Mouse (Mus musculus) hindbrain, embryonic 11.5 days (tissue): Measurements from ENCODE around the gene Plekhm3. TPM values are rescaled to one million over a fixed set of nuclear protein-coding genes. Genes with fewer than 3 reads are reported as not detected.

Source experiments
- ATAC-seq: fragments of 200-750 bp; cut with Nextera tagmentation; 2 replicates; pipeline ENCODE4 v1.8.0; 2017; ENCODE audit warnings: mild to moderate bottlenecking, moderate TSS enrichment, moderate library complexity; ENCODE audit not compliant: low FRiP score
- DNase-seq: peaks from one replicate; pipeline ENCODE4 v3.0.0-alpha.2; 2015; ENCODE audit warnings: low spot score
- H3K27ac ChIP-seq: fragments of 300-500 bp; sonication (generic); 2 replicates; pipeline ENCODE4 v1.5.1; 2014; ENCODE audit warnings: mild to moderate bottlenecking, low read depth, low read length
- H3K27me3 ChIP-seq: fragments of 300-500 bp; sonication (generic); 2 replicates; pipeline ENCODE4 v1.6.1; 2014; ENCODE audit warnings: mild to moderate bottlenecking, low read length, moderate library complexity, mixed read lengths; ENCODE audit not compliant: control insufficient read depth, insufficient read depth
- H3K36me3 ChIP-seq: fragments of 300-500 bp; sonication (generic); 2 replicates; pipeline ENCODE4 v1.6.1; 2014; ENCODE audit warnings: mild to moderate bottlenecking, low read length, moderate library complexity, mixed read lengths; ENCODE audit not compliant: control insufficient read depth, insufficient read depth
- H3K4me1 ChIP-seq: fragments of 300-500 bp; sonication (generic); replicated peaks from 2 replicates; pipeline ENCODE4 v1.6.1; 2014; ENCODE audit warnings: low read length, mixed read lengths; ENCODE audit not compliant: control insufficient read depth, insufficient read depth
- H3K4me2 ChIP-seq: fragments of 300-500 bp; sonication (generic); replicated peaks from 2 replicates; pipeline ENCODE4 v1.6.1; 2014; ENCODE audit warnings: mild to moderate bottlenecking, low read depth, low read length
- H3K4me3 ChIP-seq: fragments of 300-500 bp; sonication (generic); 2 replicates; pipeline ENCODE4 v1.5.1; 2014; ENCODE audit warnings: low read depth, low read length
- H3K9ac ChIP-seq: fragments of 300-500 bp; sonication (generic); 2 replicates; pipeline ENCODE4 v1.6.1; 2014; ENCODE audit warnings: low read depth, low read length
- H3K9me3 ChIP-seq: fragments of 300-500 bp; sonication (generic); 2 replicates; pipeline ENCODE4 v1.6.1; 2016; ENCODE audit warnings: low read length; ENCODE audit not compliant: control insufficient read depth
- WGBS: fragments of 180-500 bp; shearing (Covaris S2); extraction: QIAGEN DNeasy Blood & Tissue Kit; methylation state at CpG from one replicate; pipeline ENCODE4 v1.1.7; 2014; 5-methylcytosine and 5-hydroxymethylcytosine counted together
- polyA plus RNA-seq: library from polyadenylated mRNA; unstranded; fragments of >200 nt; fragmentation: Nextera tagmentation; extraction: Ambion mirVana; gene quantifications from 2 replicates; pipeline ENCODE4 v1.2.1, GENCODE M21; 2014

The Plekhm3 gene
- polyA plus RNA-seq, 1 experiment from 2014 or later, result 9.6 TPM

- H3K27me3 ChIP-seq, result no peaks in the 10 kb centered on the region
- H3K9ac ChIP-seq, result no peak overlapping the region
- ATAC-seq (no peak), DNase-seq (no peak)
- no peak overlapping the region for H3K27ac ChIP-seq
- H3K4me1 ChIP-seq, result no peaks in the 10 kb centered on the region
- WGBS, result 94% methylated on average over 2 of the region's 2 CpGs
- no peak overlapping the region for H3K4me2 ChIP-seq
- H3K4me3 ChIP-seq, result no peak overlapping the region
- H3K9me3 ChIP-seq, result no peaks in the 10 kb centered on the region
- no peaks in the 10 kb centered on the region for H3K36me3 ChIP-seq
Observed at GRCm38 (mm10) chr1:64897485-64897884, 59.1 kb downstream of the Plekhm3 start.

- no peak overlapping the region for H3K9ac ChIP-seq
- H3K9me3 ChIP-seq, result no peaks in the 10 kb centered on the region
- no peaks in the 10 kb centered on the region for H3K27me3 ChIP-seq
- H3K27ac ChIP-seq, result no peak overlapping the region
- WGBS, result 95% methylated on average over 7 of the region's 7 CpGs
- H3K4me3 ChIP-seq, result no peak overlapping the region
- H3K36me3 ChIP-seq, result no peaks in the 10 kb centered on the region
- H3K4me1 ChIP-seq, result no peaks in the 10 kb centered on the region
- ATAC-seq (no peak), DNase-seq (no peak)
- no peak overlapping the region for H3K4me2 ChIP-seq
Observed at GRCm38 (mm10) chr1:64893806-64894205, 62.8 kb downstream of the Plekhm3 start.

- H3K27ac ChIP-seq, result no peak overlapping the region
- H3K4me3 ChIP-seq, result no peak overlapping the region
- no peak overlapping the region for H3K9ac ChIP-seq
- DNase-seq (no peak), ATAC-seq (no peak)
- no peaks in the 10 kb centered on the region for H3K4me1 ChIP-seq
- no peaks in the 10 kb centered on the region for H3K36me3 ChIP-seq
- H3K27me3 ChIP-seq, result no peaks in the 10 kb centered on the region
- no peak overlapping the region for H3K4me2 ChIP-seq
- WGBS, result 33% methylated on average over 4 of the region's 4 CpGs
- no peaks in the 10 kb centered on the region for H3K9me3 ChIP-seq
Observed at GRCm38 (mm10) chr1:64891332-64891731, 65.3 kb downstream of the Plekhm3 start.

- DNase-seq (no peak), ATAC-seq (no peak)
- H3K9ac ChIP-seq, result no peak overlapping the region
- H3K4me2 ChIP-seq, result no peak overlapping the region
- no peaks in the 10 kb centered on the region for H3K27me3 ChIP-seq
- H3K9me3 ChIP-seq, result no peaks in the 10 kb centered on the region
- H3K4me1 ChIP-seq, result no peaks in the 10 kb centered on the region
- no peak overlapping the region for H3K27ac ChIP-seq
- WGBS, result 93% methylated on average over 2 of the region's 2 CpGs
- no peak overlapping the region for H3K4me3 ChIP-seq
- H3K36me3 ChIP-seq, result no peaks in the 10 kb centered on the region
Observed at GRCm38 (mm10) chr1:64887502-64888203, 69.0 kb downstream of the Plekhm3 start.

GRCm38 (mm10) chr1:64886718-64887117 lies 69.9 kb downstream of the Plekhm3 start:
- no peaks in the 10 kb centered on the region for H3K9me3 ChIP-seq
- no peak for DNase-seq
- H3K27me3 ChIP-seq, result no peaks in the 10 kb centered on the region
- no peaks in the 10 kb centered on the region for H3K36me3 ChIP-seq
- H3K4me2 ChIP-seq, result no peak overlapping the region
- H3K4me1 ChIP-seq, result no peaks in the 10 kb centered on the region
- no peak overlapping the region for H3K27ac ChIP-seq
- 91% methylated on average over 6 of the region's 6 CpGs for WGBS
- no peak overlapping the region for H3K4me3 ChIP-seq
- H3K9ac ChIP-seq, result no peak overlapping the region
- ATAC-seq, result no peak

GRCm38 (mm10) chr1:64885328-64885727 lies 71.3 kb downstream of the Plekhm3 start:
- H3K4me1 ChIP-seq, result no peaks in the 10 kb centered on the region
- H3K4me2 ChIP-seq, result no peak overlapping the region
- 78% methylated on average over 3 of the region's 3 CpGs for WGBS
- H3K36me3 ChIP-seq, result no peaks in the 10 kb centered on the region
- DNase-seq, result no peak
- H3K9ac ChIP-seq, result no peak overlapping the region
- H3K9me3 ChIP-seq, result no peaks in the 10 kb centered on the region
- no peak overlapping the region for H3K4me3 ChIP-seq
- H3K27me3 ChIP-seq, result no peaks in the 10 kb centered on the region
- no peak for ATAC-seq
- no peak overlapping the region for H3K27ac ChIP-seq

GRCm38 (mm10) chr1:64884007-64884406 lies 72.6 kb downstream of the Plekhm3 start:
- no peak overlapping the region for H3K27ac ChIP-seq
- no peaks in the 10 kb centered on the region for H3K9me3 ChIP-seq
- H3K4me3 ChIP-seq, result no peak overlapping the region
- ATAC-seq (no peak), DNase-seq (no peak)
- no peak overlapping the region for H3K4me2 ChIP-seq
- no peaks in the 10 kb centered on the region for H3K27me3 ChIP-seq
- H3K9ac ChIP-seq, result no peak overlapping the region
- 53% methylated on average over 6 of the region's 6 CpGs for WGBS
- no peaks in the 10 kb centered on the region for H3K4me1 ChIP-seq
- H3K36me3 ChIP-seq, result no peaks in the 10 kb centered on the region

- Histone ChIP-seq H3K27me3 (no peaks in the 10 kb centered on the region), H3K4me2 (no peak overlapping the region), H3K36me3 (no peaks in the 10 kb centered on the region), H3K4me3 (no peak overlapping the region), H3K9me3 (no peaks in the 10 kb centered on the region), H3K9ac (no peak overlapping the region), H3K4me1 (no peaks in the 10 kb centered on the region), H3K27ac (no peak overlapping the region)
- DNase-seq (no peak), ATAC-seq (no peak)
- 85% methylated on average over 3 of the region's 3 CpGs for WGBS
Observed at GRCm38 (mm10) chr1:64880613-64881012, 76.0 kb downstream of the Plekhm3 start.

GRCm38 (mm10) chr1:64878795-64879240 lies 77.8 kb downstream of the Plekhm3 start:
- WGBS, result 73% methylated on average over 12 of the region's 12 CpGs
- no peak for ATAC-seq
- no peak overlapping the region for H3K4me3 ChIP-seq
- no peak overlapping the region for H3K9ac ChIP-seq
- no peak overlapping the region for H3K27ac ChIP-seq
- no peaks in the 10 kb centered on the region for H3K9me3 ChIP-seq
- H3K27me3 ChIP-seq, result no peaks in the 10 kb centered on the region
- no peaks in the 10 kb centered on the region for H3K4me1 ChIP-seq
- DNase-seq, result no peak
- H3K4me2 ChIP-seq, result no peak overlapping the region
- no peaks in the 10 kb centered on the region for H3K36me3 ChIP-seq
